Mouse (Mus musculus): Measurements from ENCODE around the gene Cyp2c37.
"Not testable (repeated sequence)": the region's sequence is repeated elsewhere in the genome, so short reads cannot be mapped to it uniquely, and the experiment has no call there.

DNA sequence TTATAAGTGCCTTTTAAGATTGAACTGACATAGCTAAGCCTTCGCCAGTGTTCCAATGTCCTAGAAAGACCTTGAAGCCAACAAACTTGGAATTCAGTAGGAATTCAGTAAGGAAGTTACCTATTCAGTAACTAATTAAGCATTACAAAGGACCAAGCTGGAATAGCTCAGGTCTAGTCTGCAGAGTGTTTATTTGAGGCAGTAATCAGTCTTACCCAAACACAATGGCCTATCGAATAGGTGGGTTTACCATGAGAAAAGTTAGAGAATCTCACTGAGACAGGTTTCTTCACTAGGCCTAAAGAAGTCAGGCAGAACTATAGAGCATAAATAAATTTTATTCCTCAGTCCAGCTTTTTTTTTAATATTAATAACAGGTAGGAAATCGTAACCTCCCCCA is 21.1 kb upstream of the Cyp2c37 start:
- not testable (repeated sequence) for TF ChIP-seq CTCF (IDR thresholded peaks at IDR 0.05; ENCODE audit: control insufficient read depth, insufficient read depth, insufficient read length); FOSL1 (IDR thresholded peaks at IDR 0.05; ENCODE audit: insufficient read depth, low read length, poor library complexity, severe bottlenecking); MAX (IDR thresholded peaks at IDR 0.05); USF1 (IDR thresholded peaks at IDR 0.05; ENCODE audit: low read depth)
